Mouse (Mus musculus): ENCODE data around the gene Urah. TPM values are rescaled to one million over a fixed set of nuclear protein-coding genes. Genes with fewer than 3 reads are reported as not detected.

Gene Urah
- 12.9 and 15.9 TPM in 2 replicates for polyA plus RNA-seq (2012; rRNA removed)

GRCm38 (mm10) chr7:140834968-140835757 is at the start of gene Urah:
TSS of gene Urah (plus strand) at chr7:140835018.
- no peaks in the 10 kb centered on the region for H3K36me3 ChIP-seq (ENCODE audit: control insufficient read depth, insufficient read depth, low read length)
- no peaks in the 10 kb centered on the region for H3K27me3 ChIP-seq (ENCODE audit: control insufficient read depth, insufficient read depth, low read length)
- no peak for DNase-seq
- H3K27ac ChIP-seq (ENCODE audit: control insufficient read depth, insufficient read depth, low read length), result no peak within 1 kb of the TSS
- TF ChIP-seq CTCF (IDR thresholded peaks at IDR 0.05; ENCODE audit: borderline replicate concordance, control insufficient read depth, extremely low read depth, insufficient read depth, low read length, poor library complexity) (no peak), POLR2A (IDR thresholded peaks at IDR 0.05; ENCODE audit: control insufficient read depth, extremely low read depth, insufficient read depth, low read length, poor library complexity) (no peak)
- H3K4me3 ChIP-seq (ENCODE audit: control insufficient read depth, insufficient read depth, low read length), result no peak within 1 kb of the TSS
- no peaks in the 10 kb centered on the region for H3K4me1 ChIP-seq (replicated peaks; ENCODE audit: control insufficient read depth, insufficient read depth, low read length)
- WGBS, result 86% methylated on average over 20 of the region's 20 CpGs

GRCm38 (mm10) chr7:140787406-140788052 is 47.3 kb upstream of the Urah start, which contains the start of gene Syce1:
TSS of gene Syce1 (minus strand) at chr7:140787852.
- no peak within 1 kb of the TSS for H3K4me3 ChIP-seq (ENCODE audit: control insufficient read depth, insufficient read depth, low read length)
- H3K4me1 ChIP-seq (replicated peaks; ENCODE audit: control insufficient read depth, insufficient read depth, low read length), result no peaks in the 10 kb centered on the region
- no peaks in the 10 kb centered on the region for H3K27me3 ChIP-seq (ENCODE audit: control insufficient read depth, insufficient read depth, low read length)
- WGBS, result 86% methylated on average over 33 of the region's 33 CpGs
- no peaks in the 10 kb centered on the region for H3K36me3 ChIP-seq (ENCODE audit: control insufficient read depth, insufficient read depth, low read length)
- no peak for TF ChIP-seq CTCF (IDR thresholded peaks at IDR 0.05; ENCODE audit: borderline replicate concordance, control insufficient read depth, extremely low read depth, insufficient read depth, low read length, poor library complexity)
- no peak for TF ChIP-seq POLR2A (IDR thresholded peaks at IDR 0.05; ENCODE audit: control insufficient read depth, extremely low read depth, insufficient read depth, low read length, poor library complexity)
- no peak for DNase-seq
- H3K27ac ChIP-seq (ENCODE audit: control insufficient read depth, insufficient read depth, low read length), result no peak within 1 kb of the TSS

GRCm38 (mm10) chr7:140788053-140788435 is 46.8 kb upstream of the Urah start:
- no peak overlapping the region for H3K4me3 ChIP-seq (ENCODE audit: control insufficient read depth, insufficient read depth, low read length)
- H3K27me3 ChIP-seq (ENCODE audit: control insufficient read depth, insufficient read depth, low read length), result no peaks in the 10 kb centered on the region
- 91% methylated on average over 7 of the region's 7 CpGs for WGBS
- DNase-seq, result no peak
- TF ChIP-seq CTCF (IDR thresholded peaks at IDR 0.05; ENCODE audit: borderline replicate concordance, control insufficient read depth, extremely low read depth, insufficient read depth, low read length, poor library complexity) (no peak), POLR2A (IDR thresholded peaks at IDR 0.05; ENCODE audit: control insufficient read depth, extremely low read depth, insufficient read depth, low read length, poor library complexity) (no peak)
- H3K36me3 ChIP-seq (ENCODE audit: control insufficient read depth, insufficient read depth, low read length), result no peaks in the 10 kb centered on the region
- H3K4me1 ChIP-seq (replicated peaks; ENCODE audit: control insufficient read depth, insufficient read depth, low read length), result no peaks in the 10 kb centered on the region
- no peak overlapping the region for H3K27ac ChIP-seq (ENCODE audit: control insufficient read depth, insufficient read depth, low read length)

GRCm38 (mm10) chr7:140793541-140793940 is 41.3 kb upstream of the Urah start:
- Histone ChIP-seq H3K4me3 (ENCODE audit: control insufficient read depth, insufficient read depth, low read length) (no peak overlapping the region), H3K27ac (ENCODE audit: control insufficient read depth, insufficient read depth, low read length) (no peak overlapping the region), H3K36me3 (ENCODE audit: control insufficient read depth, insufficient read depth, low read length) (no peaks in the 10 kb centered on the region), H3K27me3 (ENCODE audit: control insufficient read depth, insufficient read depth, low read length) (no peaks in the 10 kb centered on the region), H3K4me1 (replicated peaks; ENCODE audit: control insufficient read depth, insufficient read depth, low read length) (no peaks in the 10 kb centered on the region)
- TF ChIP-seq POLR2A (IDR thresholded peaks at IDR 0.05; ENCODE audit: control insufficient read depth, extremely low read depth, insufficient read depth, low read length, poor library complexity) (no peak), CTCF (IDR thresholded peaks at IDR 0.05; ENCODE audit: borderline replicate concordance, control insufficient read depth, extremely low read depth, insufficient read depth, low read length, poor library complexity) (no peak)
- DNase-seq, result no peak
- 71% methylated on average over 4 of the region's 4 CpGs for WGBS

- no peak for DNase-seq
- no peak overlapping the region for H3K27ac ChIP-seq (ENCODE audit: control insufficient read depth, insufficient read depth, low read length)
- 97% methylated on average over 3 of the region's 3 CpGs for WGBS
- H3K36me3 ChIP-seq (ENCODE audit: control insufficient read depth, insufficient read depth, low read length), result no peaks in the 10 kb centered on the region
- no peak overlapping the region for H3K4me3 ChIP-seq (ENCODE audit: control insufficient read depth, insufficient read depth, low read length)
- no peaks in the 10 kb centered on the region for H3K4me1 ChIP-seq (replicated peaks; ENCODE audit: control insufficient read depth, insufficient read depth, low read length)
- TF ChIP-seq CTCF (IDR thresholded peaks at IDR 0.05; ENCODE audit: borderline replicate concordance, control insufficient read depth, extremely low read depth, insufficient read depth, low read length, poor library complexity) (no peak), POLR2A (IDR thresholded peaks at IDR 0.05; ENCODE audit: control insufficient read depth, extremely low read depth, insufficient read depth, low read length, poor library complexity) (no peak)
- no peaks in the 10 kb centered on the region for H3K27me3 ChIP-seq (ENCODE audit: control insufficient read depth, insufficient read depth, low read length)
Measured at GRCm38 (mm10) chr7:140797619-140798018, 37.2 kb upstream of the Urah start.

- no peaks in the 10 kb centered on the region for H3K27me3 ChIP-seq (ENCODE audit: control insufficient read depth, insufficient read depth, low read length)
- 94% methylated on average over 2 of the region's 2 CpGs for WGBS
- no peak overlapping the region for H3K27ac ChIP-seq (ENCODE audit: control insufficient read depth, insufficient read depth, low read length)
- DNase-seq, result no peak
- H3K4me1 ChIP-seq (replicated peaks; ENCODE audit: control insufficient read depth, insufficient read depth, low read length), result no peaks in the 10 kb centered on the region
- H3K4me3 ChIP-seq (ENCODE audit: control insufficient read depth, insufficient read depth, low read length), result no peak overlapping the region
- no peak for TF ChIP-seq POLR2A (IDR thresholded peaks at IDR 0.05; ENCODE audit: control insufficient read depth, extremely low read depth, insufficient read depth, low read length, poor library complexity)
- no peak for TF ChIP-seq CTCF (IDR thresholded peaks at IDR 0.05; ENCODE audit: borderline replicate concordance, control insufficient read depth, extremely low read depth, insufficient read depth, low read length, poor library complexity)
- H3K36me3 ChIP-seq (ENCODE audit: control insufficient read depth, insufficient read depth, low read length), result no peaks in the 10 kb centered on the region
Measured at GRCm38 (mm10) chr7:140798212-140798611, 36.6 kb upstream of the Urah start.
